Mouse (Mus musculus): Measurements from ENCODE around the gene Rbp3. TPM values are rescaled to one million over a fixed set of nuclear protein-coding genes. Genes with fewer than 3 reads are reported as not detected.

The Rbp3 gene
- not detected in 2 replicates for polyA plus RNA-seq (2012; rRNA removed)

GRCm38 (mm10) chr14:33953761-33954160, at the start of gene Rbp3:
Gene Rbp3, plus strand, starts transcription at chr14:33954003.
- DNase-seq (ENCODE audit: low read depth, low spot score) = no peak
- 80% methylated on average over 5 of the region's 5 CpGs for WGBS

- no peak for DNase-seq (ENCODE audit: low read depth, low spot score)
Measured at GRCm38 (mm10) chr14:33904851-33905250, 49.0 kb upstream of the Rbp3 start.

- DNase-seq (ENCODE audit: low read depth, low spot score) = no peak
- WGBS = 31% methylated on average over 3 of the region's 3 CpGs
Measured at GRCm38 (mm10) chr14:33913727-33914126, 40.1 kb upstream of the Rbp3 start.

- no peak for DNase-seq (ENCODE audit: low read depth, low spot score)
- WGBS = 85% methylated on average over 9 of the region's 9 CpGs
Measured at GRCm38 (mm10) chr14:33914206-33914605, 39.6 kb upstream of the Rbp3 start.

- DNase-seq (ENCODE audit: low read depth, low spot score) = no peak
- WGBS = 49% methylated on average over 14 of the region's 14 CpGs
Measured at GRCm38 (mm10) chr14:33920727-33921559, 32.9 kb upstream of the Rbp3 start.

- no peak for DNase-seq (ENCODE audit: low read depth, low spot score)
- WGBS = 27% methylated on average over 8 of the region's 8 CpGs
Measured at GRCm38 (mm10) chr14:33922771-33923167, 31.0 kb upstream of the Rbp3 start.

- WGBS = 3% methylated on average over 85 of the region's 85 CpGs
- no peak for DNase-seq (ENCODE audit: low read depth, low spot score)
Measured at GRCm38 (mm10) chr14:33923168-33924070, 30.4 kb upstream of the Rbp3 start, which contains the start of gene Gdf10. Gene Gdf10, plus strand, starts transcription at chr14:33923587.

GRCm38 (mm10) chr14:33931853-33932252, 21.9 kb upstream of the Rbp3 start:
- WGBS = 58% methylated on average over 17 of the region's 17 CpGs
- no peak for DNase-seq (ENCODE audit: low read depth, low spot score)

- DNase-seq (ENCODE audit: low read depth, low spot score) = no peak
Measured at GRCm38 (mm10) chr14:33932935-33933703, 20.7 kb upstream of the Rbp3 start.

GRCm38 (mm10) chr14:33933778-33934317, 20.0 kb upstream of the Rbp3 start:
- 33% methylated on average over 5 of the region's 5 CpGs for WGBS

More at GRCm38 (mm10) chr14:33932935-33933703, 20.7 kb upstream of the Rbp3 start:
- 64% methylated on average over 10 of the region's 10 CpGs for WGBS

GRCm38 (mm10) chr14:33939117-33939516, 14.7 kb upstream of the Rbp3 start:
- no peak for DNase-seq (ENCODE audit: low read depth, low spot score)
- 28% methylated on average over 9 of the region's 9 CpGs for WGBS

More at GRCm38 (mm10) chr14:33933778-33934317, 20.0 kb upstream of the Rbp3 start:
- no peak for DNase-seq (ENCODE audit: low read depth, low spot score)

GRCm38 (mm10) chr14:33940739-33941138, 13.1 kb upstream of the Rbp3 start, which contains the start of gene Gdf2:
Gene Gdf2, plus strand, starts transcription at chr14:33941039.
- DNase-seq (ENCODE audit: low read depth, low spot score) = no peak
- WGBS = 66% methylated on average over 8 of the region's 8 CpGs

- no peak for DNase-seq (ENCODE audit: low read depth, low spot score)
- 73% methylated on average over 5 of the region's 5 CpGs for WGBS
Measured at GRCm38 (mm10) chr14:33942222-33942621, 11.6 kb upstream of the Rbp3 start.

GRCm38 (mm10) chr14:33946125-33946524, 7.7 kb upstream of the Rbp3 start:
- 65% methylated on average over 6 of the region's 6 CpGs for WGBS
- no peak for DNase-seq (ENCODE audit: low read depth, low spot score)

- no peak for DNase-seq (ENCODE audit: low read depth, low spot score)
- 33% methylated on average over 6 of the region's 6 CpGs for WGBS
Measured at GRCm38 (mm10) chr14:33952233-33952981, 1.4 kb upstream of the Rbp3 start.

GRCm38 (mm10) chr14:33956055-33956454, 2.3 kb downstream of the Rbp3 start:
- 72% methylated on average over 13 of the region's 13 CpGs for WGBS
- DNase-seq (ENCODE audit: low read depth, low spot score) = no peak

GRCm38 (mm10) chr14:33958186-33958585, 4.4 kb downstream of the Rbp3 start:
- WGBS = 82% methylated on average over 4 of the region's 4 CpGs
- DNase-seq (ENCODE audit: low read depth, low spot score) = no peak

GRCm38 (mm10) chr14:33958841-33959240, 5.0 kb downstream of the Rbp3 start:
- DNase-seq (ENCODE audit: low read depth, low spot score) = no peak
- 63% methylated on average over 3 of the region's 3 CpGs for WGBS

- DNase-seq (ENCODE audit: low read depth, low spot score) = peak; percentile 8
- 14% methylated on average over 9 of the region's 9 CpGs for WGBS
Measured at GRCm38 (mm10) chr14:33959341-33959740, 5.5 kb downstream of the Rbp3 start.
